ENCODE assay signal across 8 mouse cellular contexts in the genomic region with DNA sequence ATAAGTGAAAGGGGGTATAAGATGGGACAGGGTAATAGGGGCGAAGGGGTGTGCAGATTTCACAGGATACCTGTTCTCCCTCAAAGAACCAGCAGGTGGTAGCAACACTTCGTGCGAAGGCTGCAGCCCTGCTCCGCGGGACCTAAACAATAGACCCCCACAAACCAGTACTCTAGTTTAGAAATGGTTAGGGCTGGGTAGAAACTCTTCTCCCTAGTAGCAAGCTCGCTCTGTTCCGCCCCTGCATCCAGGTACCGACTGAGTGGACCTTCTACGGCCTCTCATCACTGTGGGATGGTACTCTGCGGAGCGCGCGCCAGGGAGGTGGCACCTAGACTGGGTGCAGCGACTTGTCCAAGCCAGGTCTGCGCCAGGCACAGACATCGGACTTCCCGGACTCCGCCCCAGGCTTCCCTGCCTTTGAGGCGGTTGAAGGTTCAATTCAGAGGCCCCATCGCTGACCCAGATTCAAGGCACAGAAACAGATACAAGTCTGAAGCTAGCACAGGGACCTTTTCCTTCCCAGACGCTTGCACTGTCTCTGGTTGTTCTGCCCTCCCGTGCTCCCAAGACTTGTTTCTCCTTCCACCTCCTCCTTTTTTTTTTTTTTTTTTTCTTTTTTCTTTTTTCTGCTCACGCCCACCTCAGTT. TPM values are rescaled to one million over a fixed set of nuclear protein-coding genes. Genes with fewer than 3 reads are reported as not detected.
DNase-seq lines count a peak whose midpoint lies in the region; ATAC-seq and TF ChIP-seq lines count a peak whose summit lies in the region.

No protein-coding gene starts in this region.

- no peak for TF ChIP-seq EP300 in heart, postnatal 0 days (IDR thresholded peaks at IDR 0.05; ENCODE audit: low read depth)

- peak; percentile 50 for DNase-seq in urinary bladder, adult 2 months (ENCODE audit: low spot score)
- DNase-seq in urinary bladder, postnatal 10 days (ENCODE audit: low spot score) = no peak
- peak; percentile 13 for DNase-seq in heart, postnatal 0 days (ENCODE audit: low spot score)
- DNase-seq in layer of hippocampus, adult 9-10 months (ENCODE audit: low spot score) = peak; percentile 13
- DNase-seq in lung, postnatal 4 days = peak; percentile 47 to 57
- peak; percentile 69 to 74 for DNase-seq in right cerebral cortex, postnatal 10 days (ENCODE audit: low spot score in 2 of 2)
- no peak for DNase-seq in gastrocnemius, postnatal 14 days

- H3K4me2 ChIP-seq in heart, postnatal 0 days (ENCODE audit: low read depth, low read length) = peak overlapping the region; percentile 97

- intact Hi-C loops in gastrocnemius, postnatal 14 days (cut with DNase I; ENCODE audit: low total_unique reads) = no loop called here

- H3K4me1 ChIP-seq in heart, postnatal 0 days (ENCODE audit: control insufficient read depth, insufficient read depth) = no peaks in the 10 kb centered on the region

- TF ChIP-seq CTCF in heart, postnatal 0 days (IDR thresholded peaks at IDR 0.05; ENCODE audit: low read depth) = peak; percentile 59

- peak; percentile 70 for ATAC-seq in common myeloid progenitor, adult 5-6 weeks (replicated peaks; ENCODE audit: low read depth, poor library complexity, severe bottlenecking)
- ATAC-seq in heart, postnatal 0 days (ENCODE audit: insufficient read depth, low read depth) = peak; percentile 36; the same call in 1 of the 2 replicates

- peak overlapping the region; percentile 51; the same call in 1 of the 2 replicates for H3K27ac ChIP-seq in heart, postnatal 0 days (ENCODE audit: low read depth)

- peak overlapping the region; percentile 85 for H3K4me3 ChIP-seq in heart, postnatal 0 days (ENCODE audit: low read depth, low read length)

- H3K36me3 ChIP-seq in heart, postnatal 0 days (replicated peaks; ENCODE audit: control insufficient read depth, insufficient read depth, low read length) = no peaks in the 10 kb centered on the region

- no peaks in the 10 kb centered on the region for H3K9me3 ChIP-seq in heart, postnatal 0 days (replicated peaks; ENCODE audit: control insufficient read depth, low read length)

- H3K9ac ChIP-seq in heart, postnatal 0 days (replicated peaks; ENCODE audit: low read depth, low read length) = peak overlapping the region; percentile 64; the same call in 1 of the 2 replicates

- peaks cover 12% of the 10 kb centered on the region for H3K27me3 ChIP-seq in heart, postnatal 0 days (ENCODE audit: control insufficient read depth, insufficient read depth, low read length)

- WGBS in heart, postnatal 0 days = 0% methylated on average over 23 of the region's 23 CpGs

RNA-seq across cellular contexts. Expression of a gene that starts 0.8 kb away (rescaled TPM):
- 10.7 and 11.2 TPM in 2 replicates for polyA plus RNA-seq in urinary bladder, adult 2 months (2012; rRNA removed)
- 3.2 and 6.5 TPM in 2 replicates for total RNA-seq in common myeloid progenitor, adult 5-6 weeks (2017)
- total RNA-seq in heart, postnatal 0 days (2014; rRNA removed; ENCODE audit: low replicate concordance) = 2.1 and 5.6 TPM in 2 replicates
- polyA plus RNA-seq in heart, postnatal 0 days (2015; fragmentation: Nextera tagmentation; extraction: Ambion mirVana) = 1.8 and 2.3 TPM in 2 replicates
- total RNA-seq in gastrocnemius, postnatal 14 days (2021) = 1 to 10 TPM; 1.2 to 2.5 TPM

RNA-seq across cellular contexts. Expression of a gene that starts 31.7 kb away (rescaled TPM):
- 0.15 and 0.22 TPM in 2 replicates for polyA plus RNA-seq in urinary bladder, adult 2 months (2012; rRNA removed)
- total RNA-seq in common myeloid progenitor, adult 5-6 weeks (2017) = not detected in 2 replicates
- not detected in 2 replicates for total RNA-seq in heart, postnatal 0 days (2014; rRNA removed; ENCODE audit: low replicate concordance)
- polyA plus RNA-seq in heart, postnatal 0 days (2015; fragmentation: Nextera tagmentation; extraction: Ambion mirVana) = not detected in 2 replicates
- total RNA-seq in gastrocnemius, postnatal 14 days (2021) = not detected

Comparison
In these comparisons a context has a peak if more than half of its experiments do, and no peak if none do; other contexts are left out.
1. DNase-seq: peak in urinary bladder, adult 2 months (single experiment), heart, postnatal 0 days (single experiment), layer of hippocampus, adult 9-10 months (single experiment), lung, postnatal 4 days (2 of 2) and right cerebral cortex, postnatal 10 days (2 of 2); none in urinary bladder, postnatal 10 days (single experiment) and gastrocnemius, postnatal 14 days (single experiment).